Mouse (Mus musculus) cerebellum, adult 11-12 months (tissue): Measurements from ENCODE around the gene Lhfpl1.
"Not testable (repeated sequence)": the region's sequence is repeated elsewhere in the genome, so short reads cannot be mapped to it uniquely, and the experiment has no call there.

ENCODE experiments used
- DNase-seq: peaks from one replicate; pipeline ENCODE4 v3.0.0; 2022

The Lhfpl1 gene

DNA sequence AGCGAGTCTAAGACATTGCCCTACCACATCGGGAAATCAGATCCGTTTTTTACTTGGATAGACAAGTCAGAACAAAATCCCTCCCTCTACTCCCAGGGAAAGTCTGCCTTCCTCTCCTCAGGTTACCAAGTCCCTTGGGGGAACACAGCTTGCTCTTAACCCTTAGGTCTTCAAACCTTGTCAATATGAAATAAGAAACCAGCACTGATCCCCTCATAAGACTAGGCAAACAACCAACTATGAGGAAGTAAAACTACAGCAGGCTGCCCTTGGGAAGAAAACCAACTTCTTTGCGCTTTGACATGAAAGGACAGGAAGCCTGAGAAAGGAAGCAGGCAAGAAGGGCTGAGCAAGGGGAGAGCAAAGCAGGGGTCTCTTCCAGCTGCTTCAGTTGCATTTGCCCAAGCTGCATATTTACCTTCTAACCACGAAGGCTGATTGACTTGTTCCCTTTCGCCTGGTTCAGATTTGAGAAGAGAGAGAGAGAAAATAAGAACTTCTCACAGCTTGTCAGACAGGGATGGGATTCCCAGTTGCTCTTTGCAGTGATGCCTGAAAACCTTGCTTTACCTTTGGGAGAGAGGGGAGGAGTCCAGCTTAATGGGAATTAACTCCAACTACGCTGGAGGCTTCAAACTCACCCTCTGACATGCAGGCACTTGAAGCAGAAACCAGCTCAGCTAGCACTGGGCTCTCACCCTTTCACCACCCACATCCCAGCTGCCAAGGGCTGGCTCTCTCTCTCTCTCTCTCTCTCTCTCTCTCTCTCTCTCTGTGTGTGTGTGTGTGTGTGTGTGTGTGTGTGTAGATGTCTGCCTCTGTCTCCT, at the start of gene Lhfpl1:
TSS of gene Lhfpl1 (minus strand) at position 713 of the 827 bp plus-strand sequence.
- DNase-seq: no peak

DNA sequence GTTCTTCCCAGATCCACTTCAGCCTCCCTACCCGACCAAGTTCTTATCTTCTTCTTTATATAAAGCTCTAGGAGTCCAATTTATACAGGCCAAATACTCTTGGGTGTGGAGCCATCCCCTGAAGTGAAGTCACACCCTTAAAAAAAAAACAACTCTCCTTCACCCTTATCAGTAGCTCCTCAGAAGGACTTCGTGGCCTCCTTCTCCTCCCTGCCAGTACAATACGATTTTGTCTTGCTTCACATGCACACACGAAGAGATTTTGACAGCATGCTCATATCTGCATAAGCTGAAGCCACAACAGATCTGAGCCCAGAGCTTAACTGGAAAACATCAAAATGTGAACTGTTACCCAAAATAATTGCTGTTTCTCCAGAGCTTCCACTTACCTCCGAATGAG, 22.9 kb upstream of the Lhfpl1 start:
- no peak for DNase-seq

DNA sequence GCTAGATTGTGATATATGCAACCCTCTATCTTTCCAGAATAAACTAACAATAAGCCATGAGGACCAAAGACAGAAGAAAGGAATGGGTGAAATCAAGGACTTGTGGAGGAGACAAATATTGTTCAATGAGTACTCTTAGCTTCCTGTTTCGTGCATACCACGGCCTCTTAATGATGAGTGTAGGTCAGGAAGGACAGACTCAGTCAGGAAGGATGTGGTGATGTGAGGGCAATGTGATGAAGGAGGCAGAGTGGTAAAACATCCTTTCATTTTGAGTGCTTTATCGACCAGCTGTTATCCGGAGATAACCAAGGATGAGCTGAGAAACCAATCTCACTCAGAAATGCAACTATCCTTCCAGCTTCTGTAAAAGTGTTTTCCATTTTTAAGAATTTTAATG, 13.6 kb upstream of the Lhfpl1 start:
- no peak for DNase-seq

DNA sequence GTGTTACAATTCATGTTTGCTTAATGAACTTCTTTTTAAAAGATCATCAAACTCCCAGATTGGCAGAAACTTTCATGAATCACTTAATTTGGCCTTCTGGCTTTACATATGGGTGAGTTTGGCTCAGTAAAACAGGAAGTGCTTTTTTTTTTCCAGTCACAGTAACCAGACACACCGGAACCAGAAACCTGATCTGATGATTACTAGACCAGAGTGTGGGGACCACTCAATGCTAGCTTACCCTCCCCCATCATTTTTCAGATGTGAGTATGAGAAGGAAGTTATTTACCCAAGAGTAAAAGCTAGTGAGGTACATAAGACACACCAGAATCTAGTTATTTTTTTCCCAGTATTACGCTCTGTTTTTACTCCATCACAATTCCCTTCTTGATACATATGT, 6.5 kb downstream of the Lhfpl1 start:
- DNase-seq: no peak

DNA sequence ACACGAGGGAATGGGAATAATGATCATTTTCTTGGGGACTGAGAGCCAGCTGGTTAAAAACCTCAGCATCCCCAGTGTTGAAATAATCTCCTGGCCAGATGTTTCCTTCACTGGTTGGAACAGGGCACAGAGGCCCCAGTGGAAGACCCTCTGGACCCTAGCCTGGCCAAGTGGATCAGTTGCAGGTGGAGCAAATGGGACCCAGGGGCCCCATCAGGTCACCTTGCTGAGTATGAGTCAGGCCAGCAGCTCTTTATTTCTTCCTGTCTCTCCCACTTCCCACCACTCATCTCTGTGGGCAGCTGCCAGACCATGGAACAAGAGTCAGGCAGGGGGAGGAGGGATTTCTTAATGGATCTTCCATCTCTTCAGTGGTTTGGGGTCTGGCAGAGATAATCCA, 12.7 kb downstream of the Lhfpl1 start:
- DNase-seq: no peak

DNA sequence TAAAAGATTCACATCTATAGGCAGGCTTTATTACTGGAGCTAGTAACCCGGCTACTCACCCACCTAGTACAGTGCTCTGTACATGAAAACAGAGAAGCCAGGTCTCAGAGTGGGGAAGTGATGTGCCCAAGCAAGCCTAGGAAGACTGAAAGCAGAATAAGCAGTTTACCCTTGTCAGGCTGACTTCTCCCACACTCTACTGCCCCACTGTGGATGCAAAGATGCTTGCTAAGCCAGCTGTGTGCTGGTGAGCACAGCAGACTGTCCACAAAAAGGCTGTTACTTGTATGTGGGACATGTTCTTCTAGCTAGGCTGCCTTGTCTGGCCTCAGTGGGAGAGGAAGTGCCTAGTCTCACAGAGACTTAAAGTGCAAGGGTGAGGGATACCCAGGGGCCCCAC, 40.3 kb downstream of the Lhfpl1 start:
- no peak for DNase-seq

DNA sequence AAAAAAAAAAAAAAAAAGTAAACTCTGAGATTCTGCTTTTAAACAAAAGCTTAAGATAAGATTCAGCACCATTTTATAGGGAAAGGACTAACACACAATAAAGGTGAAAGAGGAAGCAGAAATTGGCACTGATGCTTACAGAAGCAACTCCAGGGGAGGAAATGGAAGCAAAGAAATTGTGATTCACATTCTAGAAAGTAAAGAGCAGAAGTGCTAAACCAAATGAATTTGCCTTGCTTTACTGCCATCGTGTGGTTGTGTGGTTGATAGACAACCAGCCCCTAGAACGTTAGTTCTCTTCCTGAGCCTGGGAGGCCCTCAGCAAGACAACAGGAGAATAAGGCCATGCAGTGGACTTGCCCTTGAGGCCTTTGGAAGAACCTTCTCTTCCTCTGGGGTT, 41.7 kb downstream of the Lhfpl1 start:
- peak; percentile 3 for DNase-seq

DNA sequence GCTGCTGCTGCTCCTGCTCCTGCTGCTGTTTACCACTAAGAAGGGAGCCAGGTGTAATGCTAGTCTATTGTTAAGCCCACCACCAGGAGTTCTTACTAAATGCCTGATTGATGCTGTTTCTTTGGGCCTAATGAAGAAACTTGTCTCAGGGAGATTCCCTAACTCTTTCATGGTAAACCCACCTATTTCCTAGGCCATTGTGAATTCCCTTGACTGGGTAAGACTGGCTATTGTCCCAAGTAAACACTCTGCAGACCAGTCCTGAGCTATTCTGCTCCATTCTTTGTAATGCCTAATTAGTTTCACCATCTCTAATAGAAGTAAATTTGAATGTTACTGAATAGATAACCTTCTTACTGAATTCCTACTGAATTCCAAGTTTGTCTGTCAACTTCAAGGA, 48.7 kb downstream of the Lhfpl1 start:
- DNase-seq: not testable (repeated sequence)

DNA sequence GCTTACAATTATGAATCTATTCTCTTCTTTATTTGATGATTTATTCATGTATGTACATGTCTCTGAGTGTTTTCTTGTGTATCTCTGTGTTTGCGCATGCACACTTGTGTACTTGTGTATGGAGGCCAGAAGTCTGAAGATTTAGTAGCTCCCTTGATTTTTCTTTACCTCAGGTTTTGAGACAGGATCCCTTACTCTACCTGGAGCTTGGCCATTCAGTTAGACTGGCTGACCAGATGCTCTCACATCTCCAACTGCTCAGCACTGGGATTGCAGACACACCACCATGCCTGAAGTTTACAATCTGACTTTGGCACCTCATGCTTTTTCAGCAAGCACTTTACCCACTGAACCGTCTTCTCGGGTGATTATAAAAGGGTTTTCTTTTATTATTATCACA, 76.7 kb downstream of the Lhfpl1 start:
- DNase-seq: no peak

DNA sequence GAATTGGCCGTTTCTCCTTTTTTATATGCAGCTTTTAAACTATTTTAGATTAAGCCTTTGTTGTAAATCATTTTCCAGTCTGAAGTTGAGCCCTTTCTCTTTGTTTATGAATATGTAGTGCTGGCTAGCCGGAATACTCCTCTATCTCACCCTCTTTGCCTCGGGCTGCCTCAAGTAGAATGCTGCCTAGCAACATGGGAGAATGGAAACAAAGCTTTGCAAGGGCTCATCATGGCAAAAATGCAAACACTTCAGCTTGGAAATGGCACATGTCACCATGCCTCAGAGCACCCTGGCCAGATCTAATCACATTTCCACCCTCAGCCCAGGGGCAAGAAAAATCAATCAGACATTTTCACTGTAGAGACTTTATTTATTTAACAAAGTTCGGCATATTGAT, 77.1 kb downstream of the Lhfpl1 start:
- no peak for DNase-seq

DNA sequence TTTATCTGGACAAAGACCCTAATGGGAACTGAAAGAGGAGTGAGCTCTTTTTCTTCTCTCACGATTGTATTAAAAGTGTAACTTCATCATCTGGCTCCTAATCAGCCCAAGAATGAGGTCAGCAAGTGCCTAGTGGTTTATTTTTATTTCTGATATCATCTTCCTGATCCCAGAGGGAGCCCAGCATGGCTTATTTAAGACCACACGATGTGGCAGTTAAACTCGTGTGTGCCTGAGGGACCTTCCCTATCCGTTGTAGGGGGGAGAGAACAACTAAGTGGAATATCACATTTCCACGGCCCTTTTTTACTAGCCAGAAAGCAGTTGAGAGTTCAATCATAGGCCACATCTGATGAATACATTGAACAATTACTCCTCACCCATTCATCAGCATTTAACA, 87.1 kb downstream of the Lhfpl1 start:
- DNase-seq: no peak
